Mouse (Mus musculus) liver, embryonic 11.5 days (tissue): Measurements from ENCODE around the gene Hmga1b. TPM values are rescaled to one million over a fixed set of nuclear protein-coding genes. Genes with fewer than 3 reads are reported as not detected.

Source experiments
- ATAC-seq: fragments of 200-750 bp; cut with Nextera tagmentation; replicated peaks from 2 replicates; pipeline ENCODE4 v1.8.0; 2017; ENCODE audit warnings: moderate number of reproducible peaks, mild to moderate bottlenecking, moderate TSS enrichment, moderate library complexity; ENCODE audit not compliant: low FRiP score
- DNase-seq: peaks from one replicate; pipeline ENCODE4 v3.0.0-alpha.2; 2017; ENCODE audit warnings: low spot score
- H3K27ac ChIP-seq: fragments of 300-500 bp; sonication (generic); 2 replicates; pipeline ENCODE4 v1.5.1; 2014; ENCODE audit warnings: mild to moderate bottlenecking, low read depth, low read length, control low read depth
- H3K27me3 ChIP-seq: fragments of 300-500 bp; sonication (generic); replicated peaks from 2 replicates; pipeline ENCODE4 v1.6.1; 2014; ENCODE audit warnings: low read length, mixed read lengths; ENCODE audit not compliant: control insufficient read depth, insufficient read depth
- H3K36me3 ChIP-seq: fragments of 300-500 bp; sonication (generic); 2 replicates; pipeline ENCODE4 v1.6.1; 2014; ENCODE audit warnings: mild to moderate bottlenecking, low read length, moderate library complexity, mixed read lengths; ENCODE audit not compliant: control insufficient read depth, insufficient read depth
- H3K4me1 ChIP-seq: fragments of 300-500 bp; sonication (generic); replicated peaks from 2 replicates; pipeline ENCODE4 v1.6.1; 2014; ENCODE audit warnings: low read length, mixed read lengths; ENCODE audit not compliant: control insufficient read depth, insufficient read depth
- H3K4me2 ChIP-seq: fragments of 300-500 bp; sonication (generic); 2 replicates; pipeline ENCODE4 v1.6.1; 2014; ENCODE audit warnings: mild to moderate bottlenecking, control low read depth, moderate library complexity
- H3K4me3 ChIP-seq: fragments of 300-500 bp; sonication (generic); 2 replicates; pipeline ENCODE4 v1.5.1; 2014; ENCODE audit warnings: low read depth, low read length, control low read depth
- H3K9ac ChIP-seq: fragments of 300-500 bp; sonication (generic); 2 replicates; pipeline ENCODE4 v1.6.1; 2014; ENCODE audit warnings: low read depth, low read length, control low read depth
- H3K9me3 ChIP-seq: fragments of 300-500 bp; sonication (generic); 2 replicates; pipeline ENCODE4 v1.6.1; 2016; ENCODE audit warnings: low read length, inconsistent platforms, mixed read lengths; ENCODE audit not compliant: control insufficient read depth
- WGBS: fragments of 180-500 bp; shearing (Covaris S2); extraction: QIAGEN DNeasy Blood & Tissue Kit; methylation state at CpG from one replicate; pipeline ENCODE4 v1.1.7; 2014; 5-methylcytosine and 5-hydroxymethylcytosine counted together
- polyA plus RNA-seq: library from polyadenylated mRNA; unstranded; fragments of >200 nt; fragmentation: Nextera tagmentation; extraction: Ambion mirVana; gene quantifications from 2 replicates; pipeline ENCODE4 v1.2.1, GENCODE M21; 2014

Hmga1b gene
- polyA plus RNA-seq, 1 experiment from 2014 or later = 17.5 TPM

DNA sequence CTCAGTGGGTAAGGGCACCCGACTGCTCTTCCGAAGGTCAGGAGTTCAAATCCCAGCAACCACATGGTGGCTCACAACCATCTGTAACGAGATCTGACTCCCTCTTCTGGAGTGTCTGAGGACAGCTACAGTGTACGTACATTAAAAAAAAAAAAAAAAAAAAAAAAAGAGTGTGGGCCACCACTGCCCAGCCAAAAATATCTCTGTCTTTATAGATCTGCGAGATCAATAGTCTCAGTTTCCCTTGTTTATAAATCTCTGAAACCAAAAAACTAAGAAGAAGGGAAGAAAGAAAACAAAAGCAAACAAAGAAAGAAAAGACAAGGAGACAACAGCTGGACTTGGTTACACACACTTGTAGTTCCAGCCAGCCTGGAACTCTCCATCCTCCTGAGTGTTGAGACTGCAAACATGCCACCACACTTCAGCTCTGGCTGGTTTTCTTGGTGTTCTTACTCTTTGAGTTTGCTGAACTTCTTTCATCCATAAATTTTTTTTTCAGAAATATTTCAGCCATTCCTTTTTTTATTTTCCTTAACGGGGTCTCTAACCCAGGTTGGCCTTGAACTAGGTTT is 36.8 kb downstream of the Hmga1b start:
- H3K9me3 ChIP-seq = no peaks in the 10 kb centered on the region
- no peak overlapping the region for H3K9ac ChIP-seq
- ATAC-seq = no peak
- no peak overlapping the region for H3K4me3 ChIP-seq
- 62% methylated on average over 4 of the region's 6 CpGs for WGBS
- H3K27me3 ChIP-seq = no peaks in the 10 kb centered on the region
- no peak overlapping the region for H3K27ac ChIP-seq
- peak overlapping the region; percentile 33; the same call in 1 of the 2 replicates for H3K4me2 ChIP-seq
- H3K36me3 ChIP-seq = peaks cover 2% of the 10 kb centered on the region; the same call in 1 of the 2 replicates
- DNase-seq = no peak
- peaks cover 17% of the 10 kb centered on the region for H3K4me1 ChIP-seq

DNA sequence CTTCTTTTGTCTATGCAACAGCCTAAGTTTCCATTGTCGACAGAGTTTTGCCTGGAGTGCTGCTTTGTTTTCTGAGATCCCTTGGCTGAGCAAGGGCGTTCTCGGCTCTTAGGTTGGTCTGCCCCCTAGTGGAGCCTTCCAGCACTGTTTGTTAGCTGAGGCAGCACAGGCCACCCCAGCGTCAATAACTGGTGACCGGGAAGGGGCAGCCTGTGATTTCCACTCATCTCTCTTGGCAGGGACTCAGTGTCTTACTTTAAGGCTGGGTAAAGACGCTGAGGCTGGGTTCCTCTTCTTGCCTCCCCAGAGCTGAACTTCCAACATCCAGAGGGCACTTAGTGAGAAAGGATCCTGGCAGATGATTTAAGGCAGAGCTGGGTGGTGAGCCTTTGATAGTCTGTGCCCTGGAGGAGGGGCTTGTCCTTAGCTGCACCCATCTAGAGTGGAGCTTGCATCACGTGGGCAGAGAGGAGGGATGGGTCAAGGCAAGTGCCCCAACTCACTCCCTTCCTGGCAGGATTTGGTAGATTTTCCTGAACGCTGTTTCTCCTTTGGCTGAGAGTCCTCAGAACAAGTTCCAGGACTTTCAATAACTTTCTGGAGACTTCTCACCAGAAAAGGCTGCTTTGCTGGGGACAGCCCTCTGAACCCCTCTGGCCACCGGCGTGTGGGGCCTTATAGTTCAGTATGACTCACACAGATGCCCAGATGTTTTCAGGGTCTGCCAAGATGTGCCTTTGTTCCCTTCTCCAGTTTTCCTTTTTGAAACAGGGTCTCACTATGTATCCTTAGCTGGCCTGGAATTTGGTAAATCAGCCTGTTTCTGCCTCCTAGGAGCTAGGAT is 37.7 kb downstream of the Hmga1b start:
- Histone ChIP-seq H3K36me3 (no peaks in the 10 kb centered on the region), H3K4me2 (peak overlapping the region; percentile 33), H3K27ac (no peak overlapping the region; the same call in 1 of the 2 replicates), H3K9me3 (no peaks in the 10 kb centered on the region), H3K4me3 (no peak overlapping the region), H3K4me1 (peaks cover 9% of the 10 kb centered on the region), H3K27me3 (no peaks in the 10 kb centered on the region), H3K9ac (peak overlapping the region; percentile 20; the same call in 1 of the 2 replicates)
- peak; percentile 84 for DNase-seq
- 10% methylated on average over 10 of the region's 10 CpGs for WGBS
- peak; percentile 57 for ATAC-seq

DNA sequence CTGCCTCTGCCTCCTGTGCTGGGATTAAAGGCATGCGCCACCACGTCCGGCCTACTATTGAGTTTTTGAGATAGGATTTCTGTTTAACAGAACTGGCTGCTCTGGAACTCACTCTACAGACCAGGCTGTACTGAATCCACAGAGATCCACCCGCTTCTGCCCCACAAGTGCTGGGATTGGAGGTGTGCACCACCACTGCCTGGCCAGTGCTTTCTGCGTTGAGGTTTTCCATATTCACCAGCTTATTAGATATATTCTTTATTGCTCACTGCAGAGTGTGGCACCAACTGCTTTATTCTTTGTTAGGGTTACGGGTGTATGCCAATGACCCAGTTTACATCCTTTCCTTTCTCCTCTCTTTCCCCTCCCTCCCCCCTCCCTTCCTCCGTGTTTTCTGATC is 41.7 kb downstream of the Hmga1b start:
- no peak overlapping the region for H3K4me3 ChIP-seq
- H3K27ac ChIP-seq = no peak overlapping the region
- no peak overlapping the region for H3K4me2 ChIP-seq
- 72% methylated on average over 7 of the region's 7 CpGs for WGBS
- H3K9me3 ChIP-seq = no peaks in the 10 kb centered on the region
- DNase-seq (no peak), ATAC-seq (no peak)
- peaks cover 32% of the 10 kb centered on the region for H3K36me3 ChIP-seq
- peaks cover 5% of the 10 kb centered on the region; the same call in 1 of the 2 replicates for H3K4me1 ChIP-seq
- no peaks in the 10 kb centered on the region for H3K27me3 ChIP-seq
- H3K9ac ChIP-seq = no peak overlapping the region

DNA sequence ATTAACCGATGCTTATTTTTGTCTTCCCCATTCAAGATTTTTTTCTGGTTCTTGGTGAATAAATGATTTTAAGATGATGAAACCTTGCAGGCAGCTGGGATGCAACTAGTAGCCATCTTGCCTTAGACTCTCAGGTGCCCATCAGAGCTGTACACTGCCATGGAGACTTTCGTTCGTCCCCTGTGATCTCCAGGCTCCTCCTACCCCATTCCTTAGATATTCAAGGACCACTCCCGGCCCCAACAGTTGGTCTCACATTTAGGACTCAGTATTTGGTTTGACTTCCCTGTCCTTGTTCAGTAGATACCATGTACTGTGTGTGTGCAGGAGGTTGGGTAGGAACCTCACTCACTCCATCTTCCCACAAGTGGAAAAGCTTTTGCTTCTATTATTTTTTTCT is 42.2 kb downstream of the Hmga1b start:
- Histone ChIP-seq H3K9ac (no peak overlapping the region), H3K9me3 (no peaks in the 10 kb centered on the region), H3K4me2 (no peak overlapping the region), H3K36me3 (peaks cover 37% of the 10 kb centered on the region), H3K27ac (no peak overlapping the region), H3K4me3 (no peak overlapping the region), H3K4me1 (peaks cover 5% of the 10 kb centered on the region; the same call in 1 of the 2 replicates), H3K27me3 (no peaks in the 10 kb centered on the region)
- DNase-seq (no peak), ATAC-seq (no peak)
- 69% methylated on average over 4 of the region's 4 CpGs for WGBS

DNA sequence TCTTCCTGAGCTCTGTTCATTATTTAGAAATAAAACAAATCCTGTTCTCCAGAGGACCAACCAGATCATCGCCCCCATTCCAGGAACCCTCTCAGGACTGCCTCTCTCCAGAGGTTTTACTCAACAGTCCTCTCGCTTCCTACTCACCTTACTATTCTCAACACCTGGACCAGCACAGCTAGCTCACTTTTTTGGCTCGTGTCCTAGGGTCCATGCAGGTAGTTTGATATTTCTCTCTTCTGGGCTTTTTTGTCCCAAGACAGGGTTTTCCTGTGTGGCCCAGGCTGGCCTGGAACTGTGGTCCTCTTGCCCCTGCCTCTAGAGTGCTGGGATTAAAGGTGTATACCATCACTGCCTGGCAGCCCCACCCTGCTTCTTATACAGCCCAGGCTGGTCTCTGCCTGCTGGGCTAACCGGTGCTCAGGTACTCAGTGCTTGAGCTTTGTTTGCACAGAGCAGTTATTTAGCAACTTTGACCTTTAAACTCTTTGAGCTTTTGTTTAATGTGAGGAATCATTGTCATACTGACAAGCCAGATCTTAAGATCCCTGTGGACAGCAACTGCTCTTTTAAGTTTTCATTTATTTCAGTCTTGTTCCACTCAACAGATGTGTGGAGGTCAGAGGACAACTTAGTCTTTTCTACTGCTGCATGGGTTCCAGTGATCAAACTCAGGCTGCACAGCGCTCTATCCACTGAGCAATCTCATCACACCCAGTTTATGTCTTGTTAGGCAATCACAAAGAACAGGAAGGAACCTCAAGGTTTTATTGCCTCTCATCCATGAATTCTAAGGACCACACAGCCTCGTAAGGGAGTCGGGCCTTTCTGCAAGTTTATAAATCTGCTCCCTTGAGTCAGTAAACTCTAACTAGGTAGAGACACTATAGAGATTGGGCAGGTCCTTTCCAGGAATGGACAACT is 43.0 kb downstream of the Hmga1b start:
- Histone ChIP-seq H3K27me3 (no peaks in the 10 kb centered on the region), H3K36me3 (peaks cover 46% of the 10 kb centered on the region), H3K27ac (no peak overlapping the region), H3K4me3 (no peak overlapping the region), H3K9me3 (no peaks in the 10 kb centered on the region), H3K4me1 (no peaks in the 10 kb centered on the region), H3K4me2 (no peak overlapping the region), H3K9ac (no peak overlapping the region)
- DNase-seq (no peak), ATAC-seq (no peak)
- WGBS = 85% methylated on average over 7 of the region's 7 CpGs

DNA sequence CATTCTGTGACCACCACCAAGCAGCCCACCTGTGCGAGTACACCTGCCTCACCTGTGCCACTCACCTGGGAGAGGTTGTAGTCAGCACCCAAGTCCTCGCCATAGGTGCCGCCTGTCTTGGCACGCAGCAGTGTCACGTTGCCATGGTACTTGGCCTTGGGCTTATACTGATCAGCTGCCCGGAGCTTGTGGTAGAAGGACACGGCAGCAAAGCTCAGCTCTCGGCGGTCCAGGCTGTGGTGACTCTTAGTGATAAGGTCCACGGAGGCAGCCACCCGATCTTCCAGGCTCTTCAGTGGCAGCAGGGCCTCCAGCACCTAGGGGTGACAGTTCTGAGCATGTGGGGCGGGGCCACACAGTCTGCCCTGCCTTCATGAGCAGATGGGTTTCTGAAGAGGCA is 45.4 kb downstream of the Hmga1b start:
- Histone ChIP-seq H3K27me3 (no peaks in the 10 kb centered on the region), H3K9ac (no peak overlapping the region), H3K4me1 (no peaks in the 10 kb centered on the region), H3K9me3 (no peaks in the 10 kb centered on the region), H3K27ac (no peak overlapping the region), H3K4me3 (no peak overlapping the region), H3K4me2 (no peak overlapping the region), H3K36me3 (peaks cover 70% of the 10 kb centered on the region)
- no peak for DNase-seq
- no peak for ATAC-seq
- WGBS = 81% methylated on average over 12 of the region's 12 CpGs

DNA sequence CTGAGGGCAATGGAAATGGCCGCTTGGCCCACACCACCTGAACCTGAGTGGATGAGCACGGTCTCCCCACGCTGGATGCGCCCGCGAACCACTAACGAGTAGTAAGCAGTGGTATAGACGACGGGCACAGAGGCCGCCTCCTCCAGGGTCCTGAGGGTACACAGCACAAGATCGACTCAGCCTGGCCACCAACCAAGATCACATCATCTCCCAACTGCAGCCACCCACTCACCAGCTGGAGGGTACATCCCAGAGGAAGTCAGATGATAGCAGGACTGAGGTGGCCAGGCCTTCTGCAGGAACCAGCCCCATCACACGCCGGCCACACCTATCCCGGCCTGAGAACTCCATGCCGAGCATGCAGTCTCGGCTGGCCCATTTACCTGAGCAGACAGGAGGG is 49.5 kb downstream of the Hmga1b start:
- WGBS = 95% methylated on average over 16 of the region's 16 CpGs
- no peak for ATAC-seq
- no peak overlapping the region; the same call in 1 of the 2 replicates for H3K27ac ChIP-seq
- H3K9ac ChIP-seq = no peak overlapping the region
- H3K4me1 ChIP-seq = no peaks in the 10 kb centered on the region
- no peak for DNase-seq
- peaks cover 100% of the 10 kb centered on the region for H3K36me3 ChIP-seq
- no peaks in the 10 kb centered on the region for H3K27me3 ChIP-seq
- H3K4me3 ChIP-seq = no peak overlapping the region
- H3K4me2 ChIP-seq = no peak overlapping the region
- H3K9me3 ChIP-seq = no peaks in the 10 kb centered on the region
